Mouse (Mus musculus): Measurements from ENCODE around the gene 1700020A23Rik.
A peak's percentile ranks its signal among the peaks of the same experiment; 100 is the strongest.
"Not testable (repeated sequence)": the region's sequence is repeated elsewhere in the genome, so short reads cannot be mapped to it uniquely, and the experiment has no call there.

The 1700020A23Rik gene

DNA sequence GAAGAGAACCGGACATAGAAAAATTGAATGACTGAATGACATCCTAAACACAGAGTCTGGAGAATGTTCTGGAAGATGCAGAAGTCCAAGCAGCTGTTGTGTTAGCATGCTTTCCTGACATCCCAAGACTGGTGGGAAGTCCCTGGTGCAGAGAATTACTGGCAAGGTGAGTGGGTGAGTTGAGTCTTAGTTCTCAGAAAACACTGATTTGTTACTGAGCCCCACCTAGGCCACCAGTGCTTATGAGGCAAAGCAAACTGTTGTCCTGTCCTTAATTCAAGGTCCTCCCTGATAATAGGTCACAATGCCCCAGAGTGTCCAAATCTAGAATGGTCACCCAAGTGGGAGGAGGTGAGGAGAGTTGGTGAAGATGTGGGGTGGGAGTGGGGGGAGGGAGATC, at the start of gene 1700020A23Rik, which contains the start of gene Gm28372:
1700020A23Rik (plus strand) TSS at position 321 of the 400 bp plus-strand sequence.
Gm28372 (plus strand) TSS at position 301 of the 400 bp plus-strand sequence.
- no peak for DNase-seq (ENCODE audit: low read depth, low spot score)

- no peak for DNase-seq (ENCODE audit: low read depth, low spot score)
Measured at GRCm38 (mm10) chr2:130357551-130357950, 47.5 kb upstream of the 1700020A23Rik start.

DNA sequence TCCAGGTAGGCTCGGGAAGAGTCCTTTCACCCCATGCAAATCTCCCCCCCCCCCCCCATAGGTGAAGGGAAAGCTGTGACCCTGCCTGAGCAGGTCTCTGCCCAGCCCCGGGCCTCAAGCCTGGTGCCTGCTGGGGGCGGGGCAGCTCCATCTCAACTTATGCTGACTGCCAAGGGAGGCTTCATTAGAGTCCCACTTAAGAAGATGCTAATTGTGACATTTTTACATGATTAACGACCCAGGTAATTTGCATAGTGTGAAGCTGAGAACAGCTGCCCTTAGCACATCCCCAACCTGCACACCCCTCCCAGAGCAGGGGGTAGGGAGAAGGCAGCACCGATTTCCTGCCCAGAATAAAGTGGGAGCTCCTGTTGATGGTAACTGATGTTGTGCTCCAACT, 46.2 kb upstream of the 1700020A23Rik start:
- no peak for DNase-seq (ENCODE audit: low read depth, low spot score)

- DNase-seq (ENCODE audit: low read depth, low spot score) = peak; percentile 32
Measured at GRCm38 (mm10) chr2:130362511-130363026, 42.5 kb upstream of the 1700020A23Rik start.

DNA sequence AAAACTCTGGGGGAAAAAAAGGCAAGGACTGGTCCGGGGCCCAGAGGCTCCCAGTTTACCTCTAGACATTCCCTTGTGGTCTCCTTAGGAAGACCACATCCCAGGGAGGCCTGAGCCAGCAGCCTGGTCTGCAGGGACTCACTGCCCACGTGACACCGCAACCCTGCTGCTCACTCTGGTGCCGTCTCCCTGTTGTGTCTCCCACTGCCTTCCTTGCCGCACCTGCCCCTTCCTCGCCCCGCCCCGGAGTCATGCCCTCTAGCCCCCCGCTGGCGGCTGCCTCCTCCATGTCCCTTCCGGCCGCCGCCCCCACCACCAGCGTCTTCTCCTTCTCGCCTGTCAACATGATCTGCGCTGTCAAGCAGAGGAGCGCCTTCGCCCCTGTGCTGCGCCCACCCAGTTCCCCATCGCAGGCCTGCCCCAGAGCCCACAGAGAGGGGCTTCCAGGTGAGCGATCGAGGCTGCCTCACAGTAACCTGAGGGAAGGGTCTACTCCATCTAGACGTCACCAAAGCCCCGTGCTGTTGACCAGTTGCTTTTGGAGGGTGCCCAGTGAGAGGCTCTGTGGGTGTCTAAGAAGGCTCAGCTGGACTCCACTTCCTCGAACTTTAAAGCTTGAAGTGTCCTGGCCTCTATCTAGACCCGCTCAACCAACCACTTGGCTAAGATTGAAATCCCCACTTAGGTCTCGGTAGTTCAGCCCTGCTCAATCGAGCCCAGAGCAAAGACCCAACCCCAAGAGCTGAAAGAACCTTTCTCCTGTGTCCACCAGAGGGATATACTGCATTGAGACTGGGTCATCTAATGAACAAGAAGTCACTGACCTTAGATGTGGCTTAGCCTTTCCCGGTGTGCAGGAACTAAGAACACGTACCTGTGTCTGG, 39.6 kb upstream of the 1700020A23Rik start:
- no peak for DNase-seq (ENCODE audit: low read depth, low spot score)

DNA sequence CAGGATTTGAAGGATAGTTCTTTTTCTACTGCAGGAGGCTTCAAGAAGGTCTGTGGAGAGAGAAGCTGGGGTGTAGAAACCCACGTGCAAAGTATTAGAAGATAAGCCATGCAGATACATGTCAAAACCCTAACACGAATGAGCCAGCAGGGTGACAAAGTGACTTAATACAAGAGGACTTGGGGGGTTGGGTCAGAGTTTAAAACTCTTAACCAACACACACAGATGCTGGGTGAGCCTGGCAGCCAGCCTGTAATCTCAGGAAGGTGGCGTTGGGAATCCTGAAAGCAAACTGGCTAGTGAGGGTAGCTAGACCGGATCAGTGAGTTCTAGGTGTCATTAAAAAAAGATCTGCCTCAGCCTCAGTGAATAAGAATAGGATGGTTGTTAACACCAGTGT, 37.7 kb upstream of the 1700020A23Rik start:
- DNase-seq (ENCODE audit: low read depth, low spot score) = no peak

- DNase-seq (ENCODE audit: low read depth, low spot score) = not testable (repeated sequence)
Measured at GRCm38 (mm10) chr2:130373026-130373425, 32.0 kb upstream of the 1700020A23Rik start.

- DNase-seq (ENCODE audit: low read depth, low spot score) = no peak
Measured at GRCm38 (mm10) chr2:130374951-130375350, 30.1 kb upstream of the 1700020A23Rik start.

DNA sequence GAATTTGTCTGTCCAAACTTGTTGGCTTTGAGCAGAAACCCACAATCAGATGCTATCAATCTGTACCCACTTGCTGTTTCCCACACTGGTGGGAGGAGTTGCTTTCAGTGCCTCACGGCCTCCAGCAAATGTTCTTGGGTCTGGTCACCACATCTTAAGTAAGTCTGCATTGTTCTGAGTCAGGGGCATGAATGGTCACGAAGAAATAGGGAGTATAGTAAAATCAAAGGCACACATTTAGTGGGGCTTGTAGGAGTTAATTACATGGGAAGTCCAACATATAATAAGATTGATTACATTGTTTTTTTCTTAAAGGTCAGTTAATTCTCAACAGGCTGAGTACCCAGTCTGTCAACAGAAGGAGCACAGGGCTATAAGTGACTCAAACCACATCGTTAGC, 21.9 kb upstream of the 1700020A23Rik start:
- no peak for DNase-seq (ENCODE audit: low read depth, low spot score)

DNA sequence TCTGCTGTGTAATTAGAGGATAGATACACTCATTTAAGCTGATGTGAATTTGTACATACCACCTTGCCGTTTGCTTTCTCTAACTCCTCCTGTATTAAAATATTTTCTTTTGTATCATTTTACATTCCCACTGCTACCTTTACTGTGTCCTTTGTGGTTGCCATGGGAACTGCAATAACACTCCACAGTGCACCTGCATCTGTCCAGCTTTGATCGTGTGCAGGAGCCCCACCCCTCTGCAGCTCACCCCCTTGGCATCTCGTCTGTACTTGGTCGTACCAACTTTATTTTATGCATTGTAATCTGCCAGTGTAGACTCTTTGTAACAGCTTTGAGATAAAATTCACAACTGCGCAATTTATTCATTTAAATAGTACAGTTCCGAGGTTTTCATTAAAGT, 21.2 kb upstream of the 1700020A23Rik start:
- DNase-seq (ENCODE audit: low read depth, low spot score) = no peak

- DNase-seq (ENCODE audit: low read depth, low spot score) = no peak
Measured at GRCm38 (mm10) chr2:130386212-130386611, 18.8 kb upstream of the 1700020A23Rik start.

GRCm38 (mm10) chr2:130388796-130389195, 16.3 kb upstream of the 1700020A23Rik start:
- no peak for DNase-seq (ENCODE audit: low read depth, low spot score)

- DNase-seq (ENCODE audit: low read depth, low spot score) = no peak
Measured at GRCm38 (mm10) chr2:130390993-130391625, 13.9 kb upstream of the 1700020A23Rik start.

GRCm38 (mm10) chr2:130392836-130393235, 12.2 kb upstream of the 1700020A23Rik start:
- DNase-seq (ENCODE audit: low read depth, low spot score) = no peak

GRCm38 (mm10) chr2:130395696-130396095, 9.4 kb upstream of the 1700020A23Rik start:
- no peak for DNase-seq (ENCODE audit: low read depth, low spot score)

DNA sequence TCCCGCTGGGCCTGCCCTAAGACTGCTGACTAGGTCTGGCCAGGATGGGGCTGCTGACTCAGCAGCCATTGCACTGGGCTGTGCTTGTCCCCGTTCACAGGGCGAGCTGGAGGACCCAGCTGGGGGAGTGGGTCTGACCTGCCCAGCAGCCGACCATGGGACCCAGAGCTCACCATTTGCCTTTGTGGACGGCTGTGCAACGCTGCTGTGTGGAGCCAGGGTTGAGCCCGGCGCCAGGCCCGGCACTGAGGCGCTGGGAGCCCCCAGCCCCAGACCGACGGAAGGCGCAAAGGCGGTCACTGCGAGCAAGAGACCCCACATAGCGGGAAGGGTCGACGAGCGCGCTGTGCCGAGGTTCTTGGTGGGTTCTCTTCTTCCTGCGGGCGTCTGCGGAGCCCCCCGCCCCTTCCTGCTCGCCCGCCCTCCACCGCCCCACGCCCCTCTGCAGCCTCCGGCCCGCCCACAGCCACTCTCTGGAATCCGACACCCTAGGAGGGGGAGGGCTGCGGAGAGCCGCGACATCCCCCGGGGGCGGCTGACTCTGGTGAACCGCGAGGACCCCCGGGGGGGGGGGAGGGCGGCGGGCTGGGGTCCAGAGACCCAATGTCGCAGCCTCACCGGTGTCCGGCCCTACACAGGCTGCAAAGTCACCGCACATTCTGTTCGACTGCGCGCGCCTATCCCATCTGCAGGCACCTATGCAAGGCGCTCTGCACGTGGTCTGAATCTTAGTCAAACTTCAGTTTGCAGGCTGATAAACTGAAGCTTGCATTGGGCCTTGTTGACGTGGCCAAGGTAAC, 7.7 kb upstream of the 1700020A23Rik start, which contains the start of gene Cpxm1:
Cpxm1 (minus strand) TSS at position 389 of the 800 bp plus-strand sequence.
- peak; percentile 42 for DNase-seq (ENCODE audit: low read depth, low spot score)

DNA sequence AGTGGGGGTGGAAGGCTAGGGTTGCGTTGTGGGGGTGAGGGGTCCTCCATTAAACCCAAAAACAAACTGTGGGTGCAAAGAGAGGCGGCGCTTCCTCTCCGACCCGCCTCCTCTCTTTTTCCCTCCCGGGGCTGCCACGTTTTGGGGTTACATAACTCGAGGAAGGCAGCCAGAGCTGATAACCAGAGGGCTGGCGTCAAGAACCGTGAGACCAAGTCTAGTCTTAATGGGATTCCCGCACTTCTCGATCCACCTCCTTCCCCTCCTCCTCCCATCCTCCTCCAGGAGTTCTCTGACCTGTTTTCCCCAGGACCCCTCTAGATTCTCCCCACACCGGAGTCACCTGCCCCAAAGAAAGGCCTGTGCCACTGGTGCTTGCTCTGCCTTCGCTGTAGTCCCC, 7.0 kb upstream of the 1700020A23Rik start:
- DNase-seq (ENCODE audit: low read depth, low spot score) = no peak

DNA sequence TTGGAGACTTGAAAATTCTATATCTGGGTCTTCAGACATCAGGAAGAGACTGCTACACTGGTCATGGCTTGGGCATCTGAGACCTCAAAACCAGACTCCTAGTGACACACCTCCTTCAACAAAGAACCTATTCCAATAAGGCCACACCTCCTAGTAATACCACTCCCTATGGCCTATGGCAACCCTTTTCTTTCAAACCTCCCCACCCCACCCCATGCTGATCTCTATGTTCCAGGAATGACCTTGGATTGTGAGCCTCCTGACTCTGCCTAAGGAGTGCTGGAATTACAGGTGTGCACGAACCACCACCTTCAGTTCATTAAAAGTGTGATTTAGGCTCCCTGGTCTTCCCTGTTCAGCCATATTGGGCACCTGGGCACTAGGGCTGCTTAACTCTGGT, 5.0 kb upstream of the 1700020A23Rik start:
- DNase-seq (ENCODE audit: low read depth, low spot score) = no peak

GRCm38 (mm10) chr2:130401891-130402290, 3.2 kb upstream of the 1700020A23Rik start:
- no peak for DNase-seq (ENCODE audit: low read depth, low spot score)

GRCm38 (mm10) chr2:130406178-130406577, 1.1 kb downstream of the 1700020A23Rik start, which contains the start of gene Tmem239:
Tmem239 (plus strand) TSS chr2:130406478.
- no peak for DNase-seq (ENCODE audit: low read depth, low spot score)

GRCm38 (mm10) chr2:130408194-130408593, 3.1 kb downstream of the 1700020A23Rik start:
- DNase-seq (ENCODE audit: low read depth, low spot score) = no peak

Measured in embryo, embryonic 11.5 days (tissue).